Mouse (Mus musculus): ENCODE measurements at regions not wholly inside any gene's neighbourhood (a gene's known extent, or its start where the extent isn't known, plus 50 kb on each side); places are given as distances from the start of the nearest gene placed in this dataset.

GRCm38 (mm10) chr1:76024650-76025049 is 478.6 kb downstream of the Slc4a3 start:
- H3K27me3 ChIP-seq (ENCODE audit: insufficient read depth, low read length): no peaks in the 10 kb centered on the region
- H3K9me3 ChIP-seq (ENCODE audit: low read length): peaks cover 14% of the 10 kb centered on the region
- TF ChIP-seq POU5F1 (IDR thresholded peaks at IDR 0.05; ENCODE audit: borderline replicate concordance, low read length) (no peak), CTCF (conservative IDR thresholded peaks at IDR 0.05; ENCODE audit: low read length) (no peak), NANOG (IDR thresholded peaks at IDR 0.05; ENCODE audit: borderline replicate concordance, low read length) (no peak)
- H3K36me3 ChIP-seq (ENCODE audit: insufficient read depth, low read length): no peaks in the 10 kb centered on the region
- H3K4me1 ChIP-seq (replicated peaks; ENCODE audit: low read depth, low read length): peaks cover 25% of the 10 kb centered on the region
- H3K4me3 ChIP-seq (replicated peaks; ENCODE audit: low read length): no peak overlapping the region

DNA sequence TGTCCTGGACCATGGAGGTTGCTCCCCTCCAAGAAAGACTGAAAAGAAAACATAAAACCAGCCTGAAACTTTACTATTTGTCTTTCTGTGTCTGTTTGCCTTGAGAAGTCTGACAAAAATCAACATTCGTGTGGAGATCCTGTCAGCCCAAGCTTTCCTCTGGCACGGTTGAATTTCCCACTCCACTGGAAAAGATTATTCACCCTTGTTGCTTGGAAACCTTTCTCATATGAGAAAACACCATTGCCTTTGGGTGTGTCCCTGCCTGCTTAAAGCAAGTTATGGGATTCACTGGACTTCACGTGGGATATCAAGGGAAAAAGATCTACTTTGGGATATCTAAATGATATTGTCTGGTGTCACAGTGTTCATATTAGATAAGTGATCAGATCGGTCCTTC is 479.3 kb downstream of the Slc4a3 start:
- no peaks in the 10 kb centered on the region for H3K27me3 ChIP-seq (ENCODE audit: insufficient read depth, low read length)
- H3K4me3 ChIP-seq (replicated peaks; ENCODE audit: low read length): no peak overlapping the region
- peaks cover 32% of the 10 kb centered on the region for H3K4me1 ChIP-seq (replicated peaks; ENCODE audit: low read depth, low read length)
- peaks cover 14% of the 10 kb centered on the region for H3K9me3 ChIP-seq (ENCODE audit: low read length)
- TF ChIP-seq NANOG (IDR thresholded peaks at IDR 0.05; ENCODE audit: borderline replicate concordance, low read length) (no peak), CTCF (conservative IDR thresholded peaks at IDR 0.05; ENCODE audit: low read length) (no peak), POU5F1 (IDR thresholded peaks at IDR 0.05; ENCODE audit: borderline replicate concordance, low read length) (no peak)
- H3K36me3 ChIP-seq (ENCODE audit: insufficient read depth, low read length): no peaks in the 10 kb centered on the region

DNA sequence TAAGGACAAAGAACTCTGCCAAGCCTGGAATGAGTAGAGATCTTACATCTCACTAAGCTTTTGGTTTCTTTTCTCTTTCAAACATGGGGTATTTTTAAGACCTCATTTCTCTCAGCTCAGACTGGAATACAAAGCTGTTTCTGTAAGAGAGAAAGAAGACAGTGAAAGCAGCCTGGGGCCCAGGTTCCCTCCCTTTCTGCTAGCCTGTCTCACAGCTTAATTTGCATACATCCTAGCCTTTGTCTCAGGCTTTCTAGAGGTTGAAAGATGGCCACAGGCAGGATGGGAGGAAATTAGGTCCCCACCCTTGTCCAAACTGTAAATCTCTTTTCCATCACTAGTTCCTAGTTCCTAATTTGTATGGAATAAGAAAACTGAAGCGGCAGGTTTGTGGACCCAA is 483.0 kb downstream of the Slc4a3 start:
- no peaks in the 10 kb centered on the region for H3K36me3 ChIP-seq (ENCODE audit: insufficient read depth, low read length)
- H3K4me3 ChIP-seq (replicated peaks; ENCODE audit: low read length): no peak overlapping the region
- TF ChIP-seq NANOG (IDR thresholded peaks at IDR 0.05; ENCODE audit: borderline replicate concordance, low read length) (no peak), POU5F1 (IDR thresholded peaks at IDR 0.05; ENCODE audit: borderline replicate concordance, low read length) (no peak), CTCF (conservative IDR thresholded peaks at IDR 0.05; ENCODE audit: low read length) (no peak)
- peaks cover 14% of the 10 kb centered on the region for H3K9me3 ChIP-seq (ENCODE audit: low read length)
- no peaks in the 10 kb centered on the region for H3K27me3 ChIP-seq (ENCODE audit: insufficient read depth, low read length)
- H3K4me1 ChIP-seq (replicated peaks; ENCODE audit: low read depth, low read length): peaks cover 41% of the 10 kb centered on the region

GRCm38 (mm10) chr1:76031171-76031922 is 485.3 kb downstream of the Slc4a3 start:
- Histone ChIP-seq H3K4me3 (replicated peaks; ENCODE audit: low read length) (no peak overlapping the region), H3K27me3 (ENCODE audit: insufficient read depth, low read length) (no peaks in the 10 kb centered on the region), H3K36me3 (ENCODE audit: insufficient read depth, low read length) (no peaks in the 10 kb centered on the region), H3K4me1 (replicated peaks; ENCODE audit: low read depth, low read length) (peaks cover 49% of the 10 kb centered on the region), H3K9me3 (ENCODE audit: low read length) (peaks cover 9% of the 10 kb centered on the region)
- TF ChIP-seq NANOG (IDR thresholded peaks at IDR 0.05; ENCODE audit: borderline replicate concordance, low read length): no peak
- TF ChIP-seq CTCF (conservative IDR thresholded peaks at IDR 0.05; ENCODE audit: low read length): no peak
- no peak for TF ChIP-seq POU5F1 (IDR thresholded peaks at IDR 0.05; ENCODE audit: borderline replicate concordance, low read length)

GRCm38 (mm10) chr1:76031923-76032285 is 485.8 kb downstream of the Slc4a3 start:
- TF ChIP-seq CTCF (conservative IDR thresholded peaks at IDR 0.05; ENCODE audit: low read length) (no peak), POU5F1 (IDR thresholded peaks at IDR 0.05; ENCODE audit: borderline replicate concordance, low read length) (no peak), NANOG (IDR thresholded peaks at IDR 0.05; ENCODE audit: borderline replicate concordance, low read length) (no peak)
- Histone ChIP-seq H3K4me1 (replicated peaks; ENCODE audit: low read depth, low read length) (peaks cover 55% of the 10 kb centered on the region), H3K27me3 (ENCODE audit: insufficient read depth, low read length) (no peaks in the 10 kb centered on the region), H3K9me3 (ENCODE audit: low read length) (peaks cover 3% of the 10 kb centered on the region; the same call in 1 of the 2 replicates), H3K4me3 (replicated peaks; ENCODE audit: low read length) (no peak overlapping the region), H3K36me3 (ENCODE audit: insufficient read depth, low read length) (no peaks in the 10 kb centered on the region)

GRCm38 (mm10) chr1:76032626-76033025 is 486.6 kb downstream of the Slc4a3 start:
- Histone ChIP-seq H3K4me1 (replicated peaks; ENCODE audit: low read depth, low read length) (peaks cover 56% of the 10 kb centered on the region), H3K36me3 (ENCODE audit: insufficient read depth, low read length) (no peaks in the 10 kb centered on the region), H3K27me3 (ENCODE audit: insufficient read depth, low read length) (no peaks in the 10 kb centered on the region), H3K9me3 (ENCODE audit: low read length) (no peaks in the 10 kb centered on the region), H3K4me3 (replicated peaks; ENCODE audit: low read length) (no peak overlapping the region)
- TF ChIP-seq NANOG (IDR thresholded peaks at IDR 0.05; ENCODE audit: borderline replicate concordance, low read length) (no peak), CTCF (conservative IDR thresholded peaks at IDR 0.05; ENCODE audit: low read length) (no peak), POU5F1 (IDR thresholded peaks at IDR 0.05; ENCODE audit: borderline replicate concordance, low read length) (no peak)

DNA sequence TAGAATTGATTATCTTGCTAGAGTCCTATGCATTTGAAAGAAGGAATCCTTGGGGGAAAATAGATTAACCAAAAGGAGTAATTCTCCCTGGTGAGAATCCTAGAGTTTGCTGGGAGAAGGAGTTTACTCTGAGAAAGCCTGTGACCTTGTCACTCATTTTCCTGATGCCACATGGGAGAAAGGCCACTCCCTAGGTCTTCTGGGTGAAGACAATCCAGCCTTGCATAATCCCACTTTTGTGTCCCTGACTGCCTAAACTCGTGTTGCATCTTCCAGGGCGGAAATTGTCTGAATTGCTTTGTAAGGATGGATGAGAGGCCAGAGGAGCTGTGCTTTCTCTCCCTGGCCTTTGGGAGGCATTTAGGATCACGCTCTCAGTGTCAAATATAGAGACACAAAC is 490.2 kb downstream of the Slc4a3 start:
- TF ChIP-seq NANOG (IDR thresholded peaks at IDR 0.05; ENCODE audit: borderline replicate concordance, low read length): no peak
- no peak for TF ChIP-seq CTCF (conservative IDR thresholded peaks at IDR 0.05; ENCODE audit: low read length)
- no peak for TF ChIP-seq POU5F1 (IDR thresholded peaks at IDR 0.05; ENCODE audit: borderline replicate concordance, low read length)
- peaks cover 25% of the 10 kb centered on the region for H3K4me1 ChIP-seq (replicated peaks; ENCODE audit: low read depth, low read length)
- H3K4me3 ChIP-seq (replicated peaks; ENCODE audit: low read length): no peak overlapping the region
- no peaks in the 10 kb centered on the region for H3K27me3 ChIP-seq (ENCODE audit: insufficient read depth, low read length)
- H3K36me3 ChIP-seq (ENCODE audit: insufficient read depth, low read length): no peaks in the 10 kb centered on the region
- H3K9me3 ChIP-seq (ENCODE audit: low read length): no peaks in the 10 kb centered on the region

DNA sequence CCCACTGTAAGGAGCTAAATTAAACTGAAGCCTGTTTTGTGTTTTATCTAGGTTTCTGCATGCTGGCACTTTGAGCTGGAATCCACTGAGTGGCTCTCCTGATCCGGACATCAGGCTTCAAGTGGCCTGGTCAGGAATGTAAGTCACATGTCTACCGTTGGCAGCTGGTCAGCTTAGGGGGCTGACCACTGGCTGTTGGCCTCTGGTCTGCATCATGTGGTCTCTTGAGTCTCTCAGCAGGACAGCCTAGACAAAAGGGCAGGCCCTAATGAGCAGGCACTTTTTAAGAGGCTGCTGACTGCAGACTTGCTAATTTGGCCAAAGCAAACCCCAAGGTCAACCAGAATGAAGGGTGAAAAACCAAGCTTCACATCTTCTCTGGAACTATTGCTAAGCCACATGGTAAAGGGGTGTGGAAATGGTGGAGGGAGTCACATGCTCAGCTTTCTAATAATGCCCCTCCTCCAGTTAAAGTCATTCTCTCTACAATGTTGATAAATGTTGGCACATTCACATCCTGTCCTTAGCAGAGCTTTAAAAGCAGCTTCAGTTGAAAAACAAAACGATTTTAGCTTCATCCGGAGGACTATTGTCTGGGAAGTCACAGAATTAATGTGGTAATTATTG is 493.1 kb downstream of the Slc4a3 start:
- TF ChIP-seq NANOG (IDR thresholded peaks at IDR 0.05; ENCODE audit: borderline replicate concordance, low read length): no peak
- no peak for TF ChIP-seq POU5F1 (IDR thresholded peaks at IDR 0.05; ENCODE audit: borderline replicate concordance, low read length)
- TF ChIP-seq CTCF (conservative IDR thresholded peaks at IDR 0.05; ENCODE audit: low read length): no peak
- Histone ChIP-seq H3K36me3 (ENCODE audit: insufficient read depth, low read length) (no peaks in the 10 kb centered on the region), H3K9me3 (ENCODE audit: low read length) (no peaks in the 10 kb centered on the region), H3K4me3 (replicated peaks; ENCODE audit: low read length) (no peak overlapping the region), H3K27me3 (ENCODE audit: insufficient read depth, low read length) (no peaks in the 10 kb centered on the region), H3K4me1 (replicated peaks; ENCODE audit: low read depth, low read length) (peaks cover 25% of the 10 kb centered on the region)
